Mouse (Mus musculus) CH12.LX (cell line): ENCODE data around the gene Sh3d21. TPM values are rescaled to one million over a fixed set of nuclear protein-coding genes. Genes with fewer than 3 reads are reported as not detected.

Experiments used
- DNase-seq: peaks from one replicate; pipeline ENCODE4 v3.0.0-alpha.2; 2013; ENCODE audit errors: extremely low read depth
- H3K27ac ChIP-seq: 2 replicates; pipeline ENCODE4 v1.5.1; 2012; ENCODE audit warnings: low read depth, mild to moderate bottlenecking, control low read depth, moderate library complexity; ENCODE audit not compliant: insufficient read depth
- H3K27me3 ChIP-seq: replicated peaks from 2 replicates; pipeline ENCODE3; 2012; ENCODE audit warnings: inconsistent platforms
- H3K36me3 ChIP-seq, 2 experiments: replicated peaks in 1 of 2; 2 replicates each; pipeline versions ENCODE3 to v1.6.1; 2012; ENCODE audit warnings: inconsistent platforms in 1 of 2, low read length in 1 of 2, mild to moderate bottlenecking in 1 of 2, mixed read lengths in 1 of 2, moderate library complexity in 1 of 2; ENCODE audit not compliant: control insufficient read depth in 1 of 2, insufficient read depth in 1 of 2
- H3K4me1 ChIP-seq, 2 experiments: 2 replicates each; pipeline ENCODE4 v1.6.1; 2012; ENCODE audit warnings: inconsistent platforms in 1 of 2, moderate library complexity in 1 of 2; ENCODE audit not compliant: insufficient read depth in 2 of 2, control insufficient read depth in 1 of 2
- H3K4me2 ChIP-seq: 2 replicates; pipeline ENCODE4 v1.6.1; 2012; ENCODE audit warnings: low read depth, mild to moderate bottlenecking, control low read depth; ENCODE audit not compliant: poor library complexity, insufficient read depth, severe bottlenecking
- H3K4me3 ChIP-seq, 3 experiments: fragments of 150-350 bp in 1 of 3; sonication (generic) in 1 of 3; replicated peaks in 1 of 3; 2 replicates each; pipeline versions ENCODE3 to v1.5.1; 2011 to 2012; ENCODE audit warnings: low read depth in 2 of 3, low read length in 2 of 3, mild to moderate bottlenecking in 2 of 3, moderate library complexity in 2 of 3, control low read depth in 1 of 3, improper control_type of control experiment in 1 of 3, inconsistent platforms in 1 of 3, mixed read lengths in 1 of 3; ENCODE audit not compliant: poor library complexity in 1 of 3
- H3K79me2 ChIP-seq: replicated peaks from 2 replicates; pipeline ENCODE4 v1.6.1; 2012; ENCODE audit warnings: mild to moderate bottlenecking, moderate library complexity; ENCODE audit not compliant: control insufficient read depth, poor library complexity, insufficient read depth, severe bottlenecking; ENCODE audit errors: extremely low read depth
- H3K9ac ChIP-seq: 2 replicates; pipeline ENCODE4 v1.6.1; 2012; ENCODE audit warnings: low read depth, mild to moderate bottlenecking, control low read depth, moderate library complexity; ENCODE audit not compliant: insufficient read depth
- H3K9me3 ChIP-seq: replicated peaks from 2 replicates; pipeline ENCODE3; 2012; ENCODE audit warnings: low read length, inconsistent platforms, mixed read lengths
- BHLHE40 ChIP-seq: IDR thresholded peaks from 2 replicates; pipeline ENCODE4 v1.6.1; 2011; ENCODE audit warnings: mild to moderate bottlenecking, low read depth, low read length, improper control_type of control experiment
- CHD2 ChIP-seq: IDR thresholded peaks from 2 replicates; pipeline ENCODE4 v1.6.1; 2011; ENCODE audit warnings: low read length, improper control_type of control experiment
- E2F4 ChIP-seq: IDR thresholded peaks from 2 replicates; pipeline ENCODE4 v1.6.1; 2011; ENCODE audit warnings: low read depth, low read length, improper control_type of control experiment; ENCODE audit not compliant: insufficient replicate concordance
- EP300 ChIP-seq: IDR thresholded peaks from 2 replicates; pipeline ENCODE4 v1.6.1; 2011; ENCODE audit warnings: low read length, improper control_type of control experiment
- IRF4 ChIP-seq: IDR thresholded peaks from 2 replicates; pipeline ENCODE4 v1.6.1; 2014; ENCODE audit warnings: low read depth, mild to moderate bottlenecking, inconsistent platforms, low read length, improper control_type of control experiment
- JUND ChIP-seq: conservative IDR thresholded peaks from 2 replicates; pipeline ENCODE4 v1.6.1; 2011; ENCODE audit warnings: low read depth, low read length, improper control_type of control experiment
- KAT2A ChIP-seq: IDR thresholded peaks from 2 replicates; pipeline ENCODE4 v1.6.1; 2012; ENCODE audit warnings: low read length, improper control_type of control experiment, inconsistent platforms; ENCODE audit not compliant: insufficient replicate concordance
- MAFK ChIP-seq: IDR thresholded peaks from 2 replicates; pipeline ENCODE4 v1.6.1; 2011; ENCODE audit warnings: low read length, improper control_type of control experiment; ENCODE audit not compliant: insufficient replicate concordance
- MAX ChIP-seq: IDR thresholded peaks from 2 replicates; pipeline ENCODE4 v1.6.1; 2011; ENCODE audit warnings: low read length, improper control_type of control experiment
- MAZ ChIP-seq: IDR thresholded peaks from 2 replicates; pipeline ENCODE4 v1.6.1; 2012; ENCODE audit warnings: low read depth, mild to moderate bottlenecking, inconsistent platforms, low read length, improper control_type of control experiment, moderate library complexity
- MEF2A ChIP-seq: IDR thresholded peaks from 2 replicates; pipeline ENCODE4 v1.6.1; 2014; ENCODE audit warnings: low read depth, mild to moderate bottlenecking, inconsistent platforms, low read length, improper control_type of control experiment, borderline replicate concordance
- MYC ChIP-seq: IDR thresholded peaks from 2 replicates; pipeline ENCODE4 v1.6.1; 2011; ENCODE audit warnings: low read depth, mild to moderate bottlenecking, improper control_type of control experiment, low read length
- NELFE ChIP-seq: IDR thresholded peaks from 2 replicates; pipeline ENCODE4 v1.6.1; 2011; ENCODE audit warnings: low read depth, low read length, improper control_type of control experiment
- NRF1 ChIP-seq: IDR thresholded peaks from 2 replicates; pipeline ENCODE4 v1.6.1; 2014; ENCODE audit warnings: low read depth, mild to moderate bottlenecking, inconsistent platforms, low read length, improper control_type of control experiment, moderate library complexity
- PAX5 ChIP-seq: IDR thresholded peaks from 2 replicates; pipeline ENCODE4 v1.6.1; 2012; ENCODE audit warnings: low read length, inconsistent platforms, mixed read lengths
- POLR2A ChIP-seq: IDR thresholded peaks from 2 replicates; pipeline ENCODE4 v1.6.1; 2011; ENCODE audit warnings: low read depth, mild to moderate bottlenecking, improper control_type of control experiment, low read length
- RAD21 ChIP-seq: IDR thresholded peaks from 2 replicates; pipeline ENCODE4 v1.6.1; 2011; ENCODE audit warnings: low read depth, mild to moderate bottlenecking, low read length, improper control_type of control experiment, moderate library complexity
- SIN3A ChIP-seq: IDR thresholded peaks from 2 replicates; pipeline ENCODE4 v1.6.1; 2012; ENCODE audit warnings: low read length, improper control_type of control experiment, inconsistent platforms
- SMC3 ChIP-seq: IDR thresholded peaks from 2 replicates; pipeline ENCODE4 v1.6.1; 2011; ENCODE audit warnings: low read depth, low read length, improper control_type of control experiment
- TCF12 ChIP-seq: IDR thresholded peaks from 2 replicates; pipeline ENCODE4 v1.6.1; 2014; ENCODE audit warnings: low read depth, mild to moderate bottlenecking, inconsistent platforms, low read length, improper control_type of control experiment
- UBTF ChIP-seq: IDR thresholded peaks from 2 replicates; pipeline ENCODE4 v1.6.1; 2012; ENCODE audit warnings: low read depth, mild to moderate bottlenecking, inconsistent platforms, low read length, improper control_type of control experiment, moderate library complexity
- USF1 ChIP-seq: IDR thresholded peaks from 2 replicates; pipeline ENCODE4 v1.6.1; 2014; ENCODE audit warnings: low read depth, mild to moderate bottlenecking, inconsistent platforms, low read length, improper control_type of control experiment
- ZC3H11A ChIP-seq: IDR thresholded peaks from 2 replicates; pipeline ENCODE4 v1.6.1; 2012; ENCODE audit warnings: low read depth, mild to moderate bottlenecking, inconsistent platforms, low read length, improper control_type of control experiment
- ZNF384 ChIP-seq: IDR thresholded peaks from 2 replicates; pipeline ENCODE4 v1.6.1; 2012; ENCODE audit warnings: low read depth, low read length, improper control_type of control experiment, inconsistent platforms
- dilution Hi-C: fragments of 300-500 bp; cut with MboI; formaldehyde crosslinking; loops from 2 replicates; pipeline ENCODE4 v1.14.3; 2020; ENCODE audit warnings: low sequenced_read_pairs; ENCODE audit not compliant: extremely low pct_unique_long_range_greater_than_20kb, extremely low pct_ligation_motif_present
- in situ Hi-C: fragments of 300-500 bp; cut with MboI; formaldehyde crosslinking; loops from 3 replicates; pipeline ENCODE4 v1.14.3; 2019; ENCODE audit warnings: low sequenced_read_pairs, low pct_ligation_motif_present, low pct_unique_long_range_greater_than_20kb, mixed read lengths
- polyA plus RNA-seq: library from polyadenylated mRNA; unstranded; fragments of >175 nt; gene quantifications from 2 replicates; pipeline ENCODE4 v1.2.1, GENCODE M21; 2012; ENCODE audit warnings: low read depth; ENCODE audit not compliant: insufficient read length
- total RNA-seq, 2 experiments: library from RNA; depleted of rRNA; stranded (reverse); fragments of 300-350 nt in 1 of 2; fragments of >200 nt in 1 of 2; gene quantifications; 2 replicates each; pipeline ENCODE4 v1.2.3; 2012 to 2014

Gene Sh3d21
- total and polyA plus RNA-seq, 3 experiments: 0.21 to 0.46 (median 0.35) TPM

DNA sequence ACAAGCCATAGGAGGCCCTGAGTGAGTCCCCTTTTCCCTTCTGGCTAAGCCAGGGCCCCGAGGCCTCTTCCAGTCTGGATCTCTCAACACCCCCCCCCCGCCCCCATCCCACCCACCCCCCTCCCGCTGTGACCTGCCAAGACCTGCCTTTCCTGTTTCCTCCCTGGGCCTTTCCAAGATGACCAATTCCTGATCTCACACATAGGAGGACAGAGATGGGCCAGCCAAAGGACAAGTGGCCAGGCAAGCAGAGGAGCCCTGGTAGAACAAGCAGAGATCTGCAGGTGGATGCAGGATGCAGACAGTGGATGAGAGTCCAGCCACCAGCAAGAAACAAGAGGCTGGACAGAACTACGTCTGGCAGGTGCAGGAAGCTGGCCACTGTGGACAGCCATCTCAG lies 17.9 kb downstream of the Sh3d21 start:
- dilution Hi-C loops: no loop called here
- H3K4me1 ChIP-seq: peaks cover 11 to 13% of the 10 kb centered on the region in 2 experiments; a peak in 3 of 4 replicates
- DNase-seq: no peak

DNA sequence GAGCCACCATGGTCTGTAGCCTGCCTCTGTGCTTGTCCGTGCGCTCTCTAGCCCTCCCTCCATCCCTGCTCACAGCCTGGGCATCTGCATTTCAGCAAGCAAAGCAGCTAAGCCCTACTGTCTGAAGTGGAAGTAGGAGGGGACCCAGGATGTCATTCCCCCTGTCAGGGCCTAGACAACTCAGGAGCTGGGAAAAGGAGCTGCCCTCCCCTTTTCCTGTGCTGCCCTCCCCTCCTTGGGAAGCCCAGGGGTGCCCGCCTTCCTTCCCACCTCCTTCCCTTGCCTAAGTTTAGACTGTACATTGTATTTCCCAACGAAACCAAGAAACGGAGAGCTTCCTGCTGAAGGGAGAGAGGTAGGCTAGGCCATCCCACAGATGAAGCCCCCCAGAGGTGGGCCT lies 22.3 kb downstream of the Sh3d21 start:
- H3K27me3 ChIP-seq: no peaks in the 10 kb centered on the region
- H3K9me3 ChIP-seq: no peaks in the 10 kb centered on the region
- H3K4me2 ChIP-seq: no peak overlapping the region
- H3K9ac ChIP-seq: no peak overlapping the region
- DNase-seq: no peak
- H3K4me3 ChIP-seq: no peak overlapping the region
- dilution Hi-C loops (no loop called here), in situ Hi-C loops (no loop called here)
- H3K79me2 ChIP-seq: no peaks in the 10 kb centered on the region
- H3K4me1 ChIP-seq: peaks cover 0 to 14% of the 10 kb centered on the region in 2 experiments; a peak in 3 of 4 replicates
- H3K36me3 ChIP-seq: peaks cover 49 to 58% of the 10 kb centered on the region in 2 experiments
- H3K27ac ChIP-seq: no peak overlapping the region
- TF ChIP-seq SMC3 (no peak), BHLHE40 (no peak), MAZ (no peak), UBTF (no peak), ZNF384 (no peak), USF1 (no peak), JUND (no peak), PAX5 (no peak), MYC (no peak), RAD21 (no peak), TCF12 (no peak), E2F4 (no peak), MAFK (no peak), KAT2A (no peak), ZC3H11A (no peak), MAX (no peak), NRF1 (no peak)

More for the DNA sequence above, 17.9 kb downstream of the Sh3d21 start:
- peaks cover 7 to 34% of the 10 kb centered on the region in 2 experiments for H3K36me3 ChIP-seq
- no peak overlapping the region for H3K4me2 ChIP-seq
- H3K4me3 ChIP-seq: no peak overlapping the region
- TF ChIP-seq MAX (no peak), MEF2A (no peak), IRF4 (no peak), RAD21 (no peak), TCF12 (no peak), SIN3A (no peak), JUND (no peak), NELFE (no peak), EP300 (no peak), MAFK (no peak), CHD2 (no peak), NRF1 (no peak), POLR2A (no peak), MAZ (no peak)
- H3K27me3 ChIP-seq: no peaks in the 10 kb centered on the region
- no peaks in the 10 kb centered on the region for H3K79me2 ChIP-seq
- H3K27ac ChIP-seq: no peak overlapping the region
- in situ Hi-C loops: no loop called here
- H3K9ac ChIP-seq: no peak overlapping the region
- no peaks in the 10 kb centered on the region for H3K9me3 ChIP-seq
